Mouse (Mus musculus): ENCODE data around the gene Zfp385c. TPM values are rescaled to one million over a fixed set of nuclear protein-coding genes. Genes with fewer than 3 reads are reported as not detected.
"Not testable (repeated sequence)": the region's sequence is repeated elsewhere in the genome, so short reads cannot be mapped to it uniquely, and the experiment has no call there.

Zfp385c gene
- total RNA-seq, 2 experiments from 2014 or later = 0.17 to 1.2 TPM

GRCm38 (mm10) chr11:100603155-100603554 lies 89.1 kb downstream of the Zfp385c start:
- DNase-seq (ENCODE audit: low spot score in 2 of 2) = no peak

GRCm38 (mm10) chr11:100601372-100601771 lies 90.9 kb downstream of the Zfp385c start:
- no peak for DNase-seq (ENCODE audit: low spot score in 2 of 2)

GRCm38 (mm10) chr11:100598074-100598473 lies 94.2 kb downstream of the Zfp385c start:
- no peak for DNase-seq (ENCODE audit: low spot score in 2 of 2)

- no peak for DNase-seq (ENCODE audit: low spot score in 2 of 2)
These were observed 96.7 kb downstream of the Zfp385c start for GRCm38 (mm10) chr11:100595533-100595932.

GRCm38 (mm10) chr11:100594608-100595007 lies 97.6 kb downstream of the Zfp385c start:
- DNase-seq (ENCODE audit: low spot score in 2 of 2) = no peak

GRCm38 (mm10) chr11:100592346-100593046 lies 99.8 kb downstream of the Zfp385c start:
- no peak for DNase-seq (ENCODE audit: low spot score in 2 of 2)

GRCm38 (mm10) chr11:100588462-100588861 lies 103.8 kb downstream of the Zfp385c start:
- no peak for DNase-seq (ENCODE audit: low spot score in 2 of 2)

GRCm38 (mm10) chr11:100585148-100585547 lies 107.1 kb downstream of the Zfp385c start:
- no peak for DNase-seq (ENCODE audit: low spot score in 2 of 2)

- DNase-seq (ENCODE audit: low spot score in 2 of 2) = no peak
These were observed 107.7 kb downstream of the Zfp385c start for GRCm38 (mm10) chr11:100584561-100584961.

GRCm38 (mm10) chr11:100582836-100583235 lies 109.4 kb downstream of the Zfp385c start:
- no peak for DNase-seq (ENCODE audit: low spot score in 2 of 2)

GRCm38 (mm10) chr11:100582413-100582812 lies 109.8 kb downstream of the Zfp385c start:
- not testable (repeated sequence) for DNase-seq (ENCODE audit: low spot score in 2 of 2)

GRCm38 (mm10) chr11:100581756-100582155 lies 110.5 kb downstream of the Zfp385c start:
- peak; percentile 41 to 52 for DNase-seq (ENCODE audit: low spot score in 2 of 2)

- no peak for DNase-seq (ENCODE audit: low spot score in 2 of 2)
These were observed 112.0 kb downstream of the Zfp385c start for GRCm38 (mm10) chr11:100580275-100580674.

- no peak for DNase-seq (ENCODE audit: low spot score in 2 of 2)
These were observed 113.0 kb downstream of the Zfp385c start for GRCm38 (mm10) chr11:100579116-100579799.

GRCm38 (mm10) chr11:100577852-100578599 lies 114.2 kb downstream of the Zfp385c start:
- DNase-seq (ENCODE audit: low spot score in 2 of 2) = peak in 1 of 2 experiments; percentile 43

Other genes with a start within 250 kb of the Zfp385c start
- 10 to 100 TPM; 94.3 to 98.1 TPM for gene Klhl11, start 219.7 kb downstream of the Zfp385c start, total RNA-seq (2021)
- 100 to 1,000 TPM; 110 to 119 TPM for gene Acly, start 164.5 kb downstream of the Zfp385c start, total RNA-seq (2021)
- gene Ttc25, start 146.8 kb downstream of the Zfp385c start, total RNA-seq (2021) = 1 to 10 TPM in 1 of 2 experiments, under 1 TPM in 1; 0.60 to 1.5 TPM
- 100 to 1,000 TPM; 355 to 359 TPM for gene Cnp, start 117.6 kb downstream of the Zfp385c start, total RNA-seq (2021)
- 10 to 100 TPM; 22.8 to 23.0 TPM for gene Nkiras2, start 73.2 kb downstream of the Zfp385c start, total RNA-seq (2021)
- 100 to 1,000 TPM; 237 to 253 TPM for gene Dnajc7, start 72.3 kb downstream of the Zfp385c start, total RNA-seq (2021)
- gene Dhx58, start 11.8 kb upstream of the Zfp385c start, total RNA-seq (2021) = 1 to 10 TPM in 1 of 2 experiments, under 1 TPM in 1; 0.93 to 1.4 TPM
- gene Kat2a, start 20.0 kb upstream of the Zfp385c start, total RNA-seq (2021) = 10 to 100 TPM; 54.5 to 59.7 TPM
- gene Hspb9, start 21.4 kb upstream of the Zfp385c start, total RNA-seq (2021) = not detected
- gene Rab5c, start 45.8 kb upstream of the Zfp385c start, total RNA-seq (2021) = 100 to 1,000 TPM; 145 to 150 TPM
- gene Kcnh4, start 67.5 kb upstream of the Zfp385c start, total RNA-seq (2021) = 1 to 10 TPM; 1.0 to 1.3 TPM
- not detected for gene Hcrt, start 70.5 kb upstream of the Zfp385c start, total RNA-seq (2021)
- gene Ghdc, start 78.5 kb upstream of the Zfp385c start, total RNA-seq (2021) = 1 to 10 TPM; 7.0 to 8.7 TPM
- 10 to 100 TPM; 12.5 to 16.2 TPM for gene Stat5b, start 158.3 kb upstream of the Zfp385c start, total RNA-seq (2021)
- 1 to 10 TPM; 4.4 to 5.1 TPM for gene Stat5a, start 166.9 kb upstream of the Zfp385c start, total RNA-seq (2021)
- gene Stat3, start 247.1 kb upstream of the Zfp385c start, total RNA-seq (2021) = 10 to 100 TPM; 34.9 to 36.4 TPM

Data from layer of hippocampus, postnatal 14 days (tissue).